Comparison of ENCODE assay signal across 9 mouse cellular contexts in the genomic region with DNA sequence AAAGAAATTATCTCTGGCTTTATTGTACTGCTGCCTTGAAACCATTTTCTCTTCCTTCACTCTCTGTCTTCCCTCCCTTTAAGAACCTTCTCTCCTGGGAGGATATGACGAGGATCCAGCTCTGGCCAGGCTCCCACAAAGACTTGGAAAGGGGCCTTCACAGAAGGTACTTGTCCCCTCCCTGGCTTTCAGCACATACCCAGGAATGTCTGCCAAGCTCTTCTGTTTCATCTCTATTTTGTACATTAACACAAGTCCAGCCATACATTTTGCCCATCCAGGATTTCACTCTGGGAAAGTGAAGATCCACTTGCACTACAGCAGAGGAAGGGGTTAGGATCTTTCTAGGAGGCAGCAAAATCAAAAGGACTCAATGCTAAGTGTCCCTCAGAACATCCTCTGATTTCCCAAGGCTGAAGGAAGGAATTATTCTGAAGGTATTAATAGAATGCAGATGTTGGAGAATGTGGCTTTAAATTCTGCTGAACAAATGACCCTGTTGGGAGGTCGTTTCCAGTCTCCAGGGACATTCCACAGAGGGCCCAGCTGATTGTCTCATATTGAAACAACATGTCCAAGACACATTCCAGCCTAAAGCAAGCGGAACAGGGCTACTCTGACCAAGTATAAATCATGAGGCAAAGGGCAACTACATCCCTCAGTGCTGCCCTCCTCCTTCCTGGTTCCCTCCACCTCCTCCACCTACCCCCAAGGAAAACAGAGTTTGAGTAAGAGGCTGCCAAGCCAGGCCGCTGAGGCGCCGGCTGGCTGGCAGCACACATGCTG.
A peak's percentile ranks its signal among the peaks of the same experiment; 100 is the strongest.
DNase-seq lines count a peak whose midpoint lies in the region; ATAC-seq lines count a peak whose summit lies in the region.
"Had no signal": no experiment of that assay in that cellular context is flagged by ENCODE, and none has a peak within 500 bp of the region (broad histone marks: within the 10 kb centered on the region; RNA-seq: fewer than 3 reads in every experiment).

No protein-coding gene starts in this region.

- H3K9me3 ChIP-seq in kidney, embryonic 15.5 days (replicated peaks), result no peaks in the 10 kb centered on the region
- no peaks in the 10 kb centered on the region for H3K9me3 ChIP-seq in neural tube, embryonic 15.5 days (replicated peaks)

- DNase-seq in Muller cell, postnatal 12 days (ENCODE audit: inconsistent ontology term), result peak; percentile 53
- DNase-seq in adrenal gland, adult 8-10 months, result peak; percentile 44
- DNase-seq in gastrocnemius, postnatal 25 days, result peak; percentile 58
- no peak for DNase-seq in thymus, postnatal 10 days (ENCODE audit: low spot score in 2 of 2)
- no peak for DNase-seq in liver

- H3K36me3 ChIP-seq in kidney, embryonic 15.5 days, result no peaks in the 10 kb centered on the region
- no peaks in the 10 kb centered on the region for H3K36me3 ChIP-seq in neural tube, embryonic 15.5 days

- H3K27me3 ChIP-seq in kidney, embryonic 15.5 days, result no peaks in the 10 kb centered on the region
- H3K27me3 ChIP-seq in neural tube, embryonic 15.5 days (replicated peaks), result no peaks in the 10 kb centered on the region
- H3K27me3 ChIP-seq: megakaryocyte, embryonic 14.5 days had no signal

- WGBS in kidney, embryonic 15.5 days, result 14% methylated on average over 6 of the region's 6 CpGs
- 68% methylated on average over 6 of the region's 6 CpGs for WGBS in neural tube, embryonic 15.5 days

- H3K4me2 ChIP-seq in kidney, embryonic 15.5 days, result no peak overlapping the region
- no peak overlapping the region for H3K4me2 ChIP-seq in neural tube, embryonic 15.5 days

- peak overlapping the region; percentile 91 for H3K27ac ChIP-seq in kidney, embryonic 15.5 days
- peak overlapping the region; percentile 33; the same call in 1 of the 2 replicates for H3K27ac ChIP-seq in neural tube, embryonic 15.5 days (replicated peaks)

- no peak overlapping the region for H3K4me3 ChIP-seq in kidney, embryonic 15.5 days (replicated peaks)
- no peak overlapping the region for H3K4me3 ChIP-seq in neural tube, embryonic 15.5 days (replicated peaks)
- H3K4me3 ChIP-seq: megakaryocyte, embryonic 14.5 days had no signal

- H3K4me1 ChIP-seq in kidney, embryonic 15.5 days, result peaks cover 16% of the 10 kb centered on the region
- H3K4me1 ChIP-seq in neural tube, embryonic 15.5 days, result no peaks in the 10 kb centered on the region
- H3K4me1 ChIP-seq: megakaryocyte, embryonic 14.5 days had no signal

- no peak overlapping the region for H3K9ac ChIP-seq in kidney, embryonic 15.5 days
- no peak overlapping the region for H3K9ac ChIP-seq in neural tube, embryonic 15.5 days (replicated peaks)

- ATAC-seq in kidney, embryonic 15.5 days (replicated peaks; ENCODE audit: low FRiP score), result peak; percentile 98
- ATAC-seq in neural tube, embryonic 15.5 days (ENCODE audit: low FRiP score), result no peak
- ATAC-seq in erythroid progenitor cell, adult 5-6 weeks (replicated peaks; ENCODE audit: low FRiP score, poor library complexity, severe bottlenecking), result no peak

Comparison
In these comparisons a context has a peak if more than half of its experiments do, and no peak if none do; other contexts are left out.
1. DNase-seq: peak in Muller cell, postnatal 12 days (single experiment), adrenal gland, adult 8-10 months (single experiment) and gastrocnemius, postnatal 25 days (single experiment); none in thymus, postnatal 10 days (0 of 2) and liver (single experiment).